ENCODE assay signal across 8 mouse cellular contexts in the genomic region with DNA sequence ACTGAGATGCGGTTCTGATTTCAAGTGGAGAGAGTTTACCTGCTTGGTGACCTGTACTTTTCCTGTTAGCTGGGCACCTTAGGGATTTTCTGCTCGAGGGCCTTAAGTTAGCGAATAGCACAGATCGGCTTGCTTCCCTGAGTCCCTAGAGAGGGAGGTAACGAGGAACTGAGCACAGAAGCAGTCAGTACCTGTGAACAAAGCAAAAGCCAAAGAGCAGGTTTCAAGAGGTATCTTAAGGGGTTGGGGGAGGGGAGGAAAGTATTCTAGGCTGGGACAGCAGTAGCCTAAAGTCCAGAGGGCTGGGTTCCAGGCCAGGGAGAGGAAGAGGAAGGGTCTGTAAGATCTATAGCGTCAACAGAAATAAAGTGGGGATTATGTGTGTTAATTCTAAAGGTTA. TPM values are rescaled to one million over a fixed set of nuclear protein-coding genes. Genes with fewer than 3 reads are reported as not detected.
DNase-seq lines count a peak whose midpoint lies in the region; ATAC-seq lines count a peak whose summit lies in the region.

No protein-coding gene starts in this region.

- H3K36me3 ChIP-seq in heart, embryonic 12.5 days, result peaks cover 18% of the 10 kb centered on the region
- no peaks in the 10 kb centered on the region for H3K36me3 ChIP-seq in forebrain, embryonic 15.5 days
- H3K36me3 ChIP-seq in kidney, embryonic 16.5 days (ENCODE audit: insufficient read depth, low read length), result no peaks in the 10 kb centered on the region; the same call in 1 of the 2 replicates
- peaks cover 56% of the 10 kb centered on the region for H3K36me3 ChIP-seq in macrophage (ENCODE audit: inconsistent target)

- no peak for DNase-seq in heart, adult 8-10 months (ENCODE audit: low spot score)
- peak; percentile 43 for DNase-seq in ZHBTc4 (ENCODE audit: low read depth, low spot score)
- no peak for DNase-seq in frontal cortex, adult 2 months (ENCODE audit: extremely low spot score in 1 of 2, low spot score in 1 of 2)
- no peak for DNase-seq in frontal cortex, postnatal 10 days (ENCODE audit: low spot score in 2 of 2)

- 0 out of 2 replicates have a peak, but pooled peaks have one; percentile 46 for ATAC-seq in heart, embryonic 12.5 days (ENCODE audit: insufficient number of reproducible peaks, low FRiP score)
- ATAC-seq in forebrain, embryonic 15.5 days (replicated peaks), result no peak
- peak; percentile 11; the same call in 1 of the 2 replicates for ATAC-seq in kidney, embryonic 16.5 days (ENCODE audit: low FRiP score, low TSS enrichment)

- 7% methylated on average over 6 of the region's 6 CpGs for WGBS in heart, embryonic 12.5 days
- 4% methylated on average over 6 of the region's 6 CpGs for WGBS in forebrain, embryonic 15.5 days
- WGBS in kidney, embryonic 16.5 days, result 5% methylated on average over 6 of the region's 6 CpGs
- WGBS in macrophage (ENCODE audit: missing documents), result 0% methylated on average over 6 of the region's 6 CpGs

- peak overlapping the region; percentile 79 for H3K4me3 ChIP-seq in heart, embryonic 12.5 days
- H3K4me3 ChIP-seq in forebrain, embryonic 15.5 days, result peak overlapping the region; percentile 55
- H3K4me3 ChIP-seq in kidney, embryonic 16.5 days (ENCODE audit: low read length), result peak overlapping the region; percentile 52
- peak overlapping the region; percentile 98 for H3K4me3 ChIP-seq in macrophage (ENCODE audit: inconsistent target)

- H3K4me1 ChIP-seq in heart, embryonic 12.5 days (replicated peaks), result no peaks in the 10 kb centered on the region
- H3K4me1 ChIP-seq in forebrain, embryonic 15.5 days, result peaks cover 9% of the 10 kb centered on the region
- 0 out of 2 replicates have a peak, but pooled peaks cover 3% of the 10 kb centered on the region for H3K4me1 ChIP-seq in kidney, embryonic 16.5 days (ENCODE audit: insufficient read depth, low read length)

- H3K9ac ChIP-seq in heart, embryonic 12.5 days, result peak overlapping the region; percentile 87
- H3K9ac ChIP-seq in forebrain, embryonic 15.5 days (replicated peaks), result no peak overlapping the region
- peak overlapping the region; percentile 62 for H3K9ac ChIP-seq in kidney, embryonic 16.5 days (replicated peaks; ENCODE audit: low read length)

- peak overlapping the region; percentile 15; the same call in 1 of the 2 replicates for H3K27ac ChIP-seq in heart, embryonic 12.5 days (ENCODE audit: poor library complexity, severe bottlenecking)
- H3K27ac ChIP-seq in forebrain, embryonic 15.5 days (replicated peaks), result no peak overlapping the region
- no peak overlapping the region for H3K27ac ChIP-seq in kidney, embryonic 16.5 days (ENCODE audit: low read length)
- H3K27ac ChIP-seq in macrophage, result peak overlapping the region; percentile 91

- H3K4me2 ChIP-seq in heart, embryonic 12.5 days, result peak overlapping the region; percentile 95
- H3K4me2 ChIP-seq in forebrain, embryonic 15.5 days (replicated peaks), result peak overlapping the region; percentile 85
- peak overlapping the region; percentile 81 for H3K4me2 ChIP-seq in kidney, embryonic 16.5 days (replicated peaks; ENCODE audit: low read depth, low read length)

- H3K27me3 ChIP-seq in heart, embryonic 12.5 days (replicated peaks), result no peaks in the 10 kb centered on the region
- no peaks in the 10 kb centered on the region for H3K27me3 ChIP-seq in forebrain, embryonic 15.5 days
- H3K27me3 ChIP-seq in kidney, embryonic 16.5 days (ENCODE audit: insufficient read depth, low read length), result no peaks in the 10 kb centered on the region

- H3K9me3 ChIP-seq in heart, embryonic 12.5 days (replicated peaks), result no peaks in the 10 kb centered on the region
- H3K9me3 ChIP-seq in forebrain, embryonic 15.5 days, result no peaks in the 10 kb centered on the region
- no peaks in the 10 kb centered on the region for H3K9me3 ChIP-seq in kidney, embryonic 16.5 days (ENCODE audit: low read length)

- H3K79me2 ChIP-seq in macrophage (ENCODE audit: inconsistent target), result peaks cover 98% of the 10 kb centered on the region

RNA-seq across cellular contexts. Expression of gene Dtx3l, which starts 0.3 kb away (rescaled TPM):
- 4.9 and 5.0 TPM in 2 replicates for polyA plus RNA-seq in heart, embryonic 12.5 days (2016; fragmentation: Nextera tagmentation; extraction: Ambion mirVana)
- 10 to 100 TPM in 2 of 4 experiments, 1 to 10 TPM in 2; 8.1 to 11.3 (median 10.3) TPM for total RNA-seq in heart, adult 8-10 months (2022)
- polyA plus RNA-seq in forebrain, embryonic 15.5 days (2015; fragmentation: Nextera tagmentation; extraction: Ambion mirVana), result 1.7 and 2.2 TPM in 2 replicates
- 3.9 and 4.5 TPM in 2 replicates for polyA plus RNA-seq in kidney, embryonic 16.5 days (2015; fragmentation: Nextera tagmentation; extraction: Ambion mirVana)
- 100 to 1,000 TPM in 15 of 26 experiments, 10 to 100 TPM in 11; 21.3 to 323 (median 132) TPM for total RNA-seq in macrophage (2018; cell fraction: chromatin; rRNA removed)
- total RNA-seq in macrophage (2018; cell fraction: cytosol; rRNA removed), result 100 to 1,000 TPM in 20 of 26 experiments, 10 to 100 TPM in 6; 81.5 to 299 (median 201) TPM
- 100 to 1,000 TPM in 16 of 26 experiments, 10 to 100 TPM in 10; 45.5 to 305 (median 229) TPM for total RNA-seq in macrophage (2018; cell fraction: nucleus; rRNA removed)
- polyA plus RNA-seq in macrophage (2018), result 42.5 to 99.4 TPM (median 48.3 TPM) in 3 replicates
- polyA plus RNA-seq in frontal cortex, adult 2 months (2012; rRNA removed), result 3.0 TPM in 2 replicates

RNA-seq across cellular contexts. Expression of gene Parp9, which starts 1.0 kb away (rescaled TPM):
- polyA plus RNA-seq in heart, embryonic 12.5 days (2016; fragmentation: Nextera tagmentation; extraction: Ambion mirVana), result 5.5 and 6.5 TPM in 2 replicates
- total RNA-seq in heart, adult 8-10 months (2022), result 10 to 100 TPM in 2 of 4 experiments, 1 to 10 TPM in 2; 7.5 to 11.6 (median 9.8) TPM
- 2.4 and 2.5 TPM in 2 replicates for polyA plus RNA-seq in forebrain, embryonic 15.5 days (2015; fragmentation: Nextera tagmentation; extraction: Ambion mirVana)
- 4.8 and 5.0 TPM in 2 replicates for polyA plus RNA-seq in kidney, embryonic 16.5 days (2015; fragmentation: Nextera tagmentation; extraction: Ambion mirVana)
- 100 to 1,000 TPM; 130 to 963 (median 401) TPM for total RNA-seq in macrophage (2018; cell fraction: chromatin; rRNA removed)
- 100 to 1,000 TPM in 14 of 26 experiments, 10 to 100 TPM in 12; 66.6 to 228 (median 159) TPM for total RNA-seq in macrophage (2018; cell fraction: cytosol; rRNA removed)
- 100 to 1,000 TPM; 109 to 784 (median 320) TPM for total RNA-seq in macrophage (2018; cell fraction: nucleus; rRNA removed)
- 50.3 to 109 TPM (median 52.0 TPM) in 3 replicates for polyA plus RNA-seq in macrophage (2018)
- 3.8 and 4.5 TPM in 2 replicates for polyA plus RNA-seq in frontal cortex, adult 2 months (2012; rRNA removed)

RNA-seq across cellular contexts. Expression of gene Kpna1, which starts 39.3 kb away (rescaled TPM):
- 61.4 and 64.4 TPM in 2 replicates for polyA plus RNA-seq in heart, embryonic 12.5 days (2016; fragmentation: Nextera tagmentation; extraction: Ambion mirVana)
- 100 to 1,000 TPM; 115 to 133 (median 122) TPM for total RNA-seq in heart, adult 8-10 months (2022)
- 75.2 and 76.2 TPM in 2 replicates for polyA plus RNA-seq in forebrain, embryonic 15.5 days (2015; fragmentation: Nextera tagmentation; extraction: Ambion mirVana)
- 35.9 and 38.2 TPM in 2 replicates for polyA plus RNA-seq in kidney, embryonic 16.5 days (2015; fragmentation: Nextera tagmentation; extraction: Ambion mirVana)
- total RNA-seq in macrophage (2018; cell fraction: chromatin; rRNA removed), result 10 to 100 TPM; 21.4 to 84.2 (median 41.3) TPM
- 10 to 100 TPM; 20.0 to 39.7 (median 30.1) TPM for total RNA-seq in macrophage (2018; cell fraction: cytosol; rRNA removed)
- total RNA-seq in macrophage (2018; cell fraction: nucleus; rRNA removed), result 10 to 100 TPM; 19.6 to 66.9 (median 33.0) TPM
- 25.3 to 44.8 TPM (median 28.5 TPM) in 3 replicates for polyA plus RNA-seq in macrophage (2018)
- polyA plus RNA-seq in frontal cortex, adult 2 months (2012; rRNA removed), result 44.0 and 48.2 TPM in 2 replicates

Comparison
In these comparisons a context has a peak if more than half of its experiments do, and no peak if none do; other contexts are left out.
1. H3K27ac ChIP-seq: peak in heart, embryonic 12.5 days (single experiment) and macrophage (single experiment); none in forebrain, embryonic 15.5 days (single experiment) and kidney, embryonic 16.5 days (single experiment).
2. Peak in every context shown above with its lines, with median percentiles within 50 percentile points of each other: H3K4me2 ChIP-seq and H3K4me3 ChIP-seq.